Mouse (Mus musculus) kidney, embryonic 14.5 days (tissue): ENCODE results near the gene Tlk1. TPM values are rescaled to one million over a fixed set of nuclear protein-coding genes. Genes with fewer than 3 reads are reported as not detected.

Source experiments
- ATAC-seq: fragments of 200-750 bp; cut with Nextera tagmentation; 2 replicates; pipeline ENCODE4 v1.8.0; 2017; ENCODE audit warnings: moderate number of reproducible peaks, mild to moderate bottlenecking, moderate TSS enrichment, moderate library complexity; ENCODE audit not compliant: low FRiP score, low TSS enrichment
- H3K27ac ChIP-seq: fragments of 300-500 bp; sonication (generic); 2 replicates; pipeline ENCODE4 v1.5.1; 2014; ENCODE audit warnings: low read depth, mild to moderate bottlenecking, low read length, moderate library complexity, mixed read lengths
- H3K27me3 ChIP-seq: fragments of 300-500 bp; sonication (generic); 2 replicates; pipeline ENCODE4 v1.6.1; 2014; ENCODE audit warnings: mild to moderate bottlenecking, low read length; ENCODE audit not compliant: control insufficient read depth, insufficient read depth
- H3K36me3 ChIP-seq: fragments of 300-500 bp; sonication (generic); 2 replicates; pipeline ENCODE4 v1.6.1; 2014; ENCODE audit warnings: low read length, mixed read lengths; ENCODE audit not compliant: control insufficient read depth, insufficient read depth
- H3K4me1 ChIP-seq: fragments of 300-500 bp; sonication (generic); 2 replicates; pipeline ENCODE4 v1.6.1; 2014; ENCODE audit warnings: low read length, mixed read lengths; ENCODE audit not compliant: control insufficient read depth, insufficient read depth
- H3K4me2 ChIP-seq: fragments of 300-500 bp; sonication (generic); replicated peaks from 2 replicates; pipeline ENCODE4 v1.6.1; 2014; ENCODE audit warnings: low read depth, mild to moderate bottlenecking, low read length
- H3K4me3 ChIP-seq: fragments of 300-500 bp; sonication (generic); 2 replicates; pipeline ENCODE4 v1.5.1; 2014; ENCODE audit warnings: mild to moderate bottlenecking, low read length
- H3K9ac ChIP-seq: fragments of 300-500 bp; sonication (generic); 2 replicates; pipeline ENCODE4 v1.6.1; 2014; ENCODE audit warnings: low read depth, mild to moderate bottlenecking, low read length, moderate library complexity
- H3K9me3 ChIP-seq: fragments of 300-500 bp; sonication (generic); 2 replicates; pipeline ENCODE4 v1.6.1; 2016; ENCODE audit warnings: low read length; ENCODE audit not compliant: control insufficient read depth
- WGBS: fragments of 180-500 bp; shearing (Covaris S2); extraction: QIAGEN DNeasy Blood & Tissue Kit; methylation state at CpG from one replicate; pipeline ENCODE4 v1.1.7; 2014; 5-methylcytosine and 5-hydroxymethylcytosine counted together
- polyA plus RNA-seq: library from polyadenylated mRNA; unstranded; fragments of >200 nt; fragmentation: Nextera tagmentation; extraction: Ambion mirVana; gene quantifications from 2 replicates; pipeline ENCODE4 v1.2.1, GENCODE M21; 2014

The Tlk1 gene
- polyA plus RNA-seq, 1 experiment from 2014 or later, result 37.4 TPM

- Histone ChIP-seq H3K27me3 (no peaks in the 10 kb centered on the region), H3K4me2 (no peak overlapping the region), H3K27ac (no peak overlapping the region), H3K9ac (no peak overlapping the region), H3K9me3 (no peaks in the 10 kb centered on the region), H3K4me3 (no peak overlapping the region), H3K36me3 (peaks cover 31% of the 10 kb centered on the region), H3K4me1 (no peaks in the 10 kb centered on the region)
- WGBS, result 93% methylated on average over 2 of the region's 2 CpGs
- no peak for ATAC-seq
Observed at GRCm38 (mm10) chr2:70751655-70752054, 73.9 kb downstream of the Tlk1 start.

GRCm38 (mm10) chr2:70742588-70742987 is 82.9 kb downstream of the Tlk1 start:
- H3K9ac ChIP-seq, result no peak overlapping the region
- peaks cover 65% of the 10 kb centered on the region for H3K36me3 ChIP-seq
- H3K27ac ChIP-seq, result no peak overlapping the region
- no peaks in the 10 kb centered on the region for H3K9me3 ChIP-seq
- H3K4me3 ChIP-seq, result no peak overlapping the region
- ATAC-seq, result no peak
- H3K27me3 ChIP-seq, result no peaks in the 10 kb centered on the region
- WGBS, result 88% methylated on average over 2 of the region's 2 CpGs
- H3K4me1 ChIP-seq, result no peaks in the 10 kb centered on the region
- no peak overlapping the region for H3K4me2 ChIP-seq

- no peak overlapping the region for H3K4me3 ChIP-seq
- no peak overlapping the region for H3K4me2 ChIP-seq
- H3K27ac ChIP-seq, result no peak overlapping the region
- 67% methylated on average over 5 of the region's 5 CpGs for WGBS
- no peaks in the 10 kb centered on the region for H3K4me1 ChIP-seq
- ATAC-seq, result no peak
- no peak overlapping the region for H3K9ac ChIP-seq
- H3K9me3 ChIP-seq, result no peaks in the 10 kb centered on the region
- H3K36me3 ChIP-seq, result peaks cover 65% of the 10 kb centered on the region
- H3K27me3 ChIP-seq, result no peaks in the 10 kb centered on the region
Observed at GRCm38 (mm10) chr2:70741901-70742300, 83.6 kb downstream of the Tlk1 start.

- WGBS, result 51% methylated on average over 5 of the region's 5 CpGs
- H3K4me3 ChIP-seq, result no peak overlapping the region
- H3K9ac ChIP-seq, result no peak overlapping the region
- ATAC-seq, result no peak
- no peak overlapping the region for H3K4me2 ChIP-seq
- peaks cover 45% of the 10 kb centered on the region for H3K36me3 ChIP-seq
- no peaks in the 10 kb centered on the region for H3K4me1 ChIP-seq
- H3K9me3 ChIP-seq, result no peaks in the 10 kb centered on the region
- H3K27ac ChIP-seq, result no peak overlapping the region
- H3K27me3 ChIP-seq, result no peaks in the 10 kb centered on the region
Observed at GRCm38 (mm10) chr2:70736008-70736407, 89.5 kb downstream of the Tlk1 start.

GRCm38 (mm10) chr2:70735534-70735933 is 90.0 kb downstream of the Tlk1 start:
- Histone ChIP-seq H3K27ac (no peak overlapping the region), H3K4me1 (no peaks in the 10 kb centered on the region), H3K4me2 (no peak overlapping the region), H3K9me3 (no peaks in the 10 kb centered on the region), H3K9ac (no peak overlapping the region), H3K27me3 (no peaks in the 10 kb centered on the region), H3K36me3 (peaks cover 42% of the 10 kb centered on the region), H3K4me3 (no peak overlapping the region)
- WGBS, result 82% methylated on average over 4 of the region's 4 CpGs
- no peak for ATAC-seq

- Histone ChIP-seq H3K4me2 (no peak overlapping the region), H3K9ac (no peak overlapping the region), H3K36me3 (peaks cover 20% of the 10 kb centered on the region), H3K4me3 (no peak overlapping the region), H3K27me3 (no peaks in the 10 kb centered on the region), H3K9me3 (no peaks in the 10 kb centered on the region), H3K4me1 (no peaks in the 10 kb centered on the region), H3K27ac (no peak overlapping the region)
- WGBS, result 78% methylated on average over 2 of the region's 2 CpGs
- no peak for ATAC-seq
Observed at GRCm38 (mm10) chr2:70727089-70727488, 98.4 kb downstream of the Tlk1 start.

GRCm38 (mm10) chr2:70723610-70724243 is 101.8 kb downstream of the Tlk1 start:
- no peaks in the 10 kb centered on the region for H3K9me3 ChIP-seq
- no peaks in the 10 kb centered on the region for H3K4me1 ChIP-seq
- H3K36me3 ChIP-seq, result peaks cover 41% of the 10 kb centered on the region
- H3K9ac ChIP-seq, result no peak overlapping the region
- H3K27ac ChIP-seq, result no peak overlapping the region
- H3K4me3 ChIP-seq, result no peak overlapping the region
- no peak for ATAC-seq
- no peaks in the 10 kb centered on the region for H3K27me3 ChIP-seq
- 74% methylated on average over 9 of the region's 9 CpGs for WGBS
- no peak overlapping the region for H3K4me2 ChIP-seq

- Histone ChIP-seq H3K9ac (no peak overlapping the region), H3K4me2 (no peak overlapping the region), H3K9me3 (no peaks in the 10 kb centered on the region), H3K27me3 (no peaks in the 10 kb centered on the region), H3K4me3 (no peak overlapping the region), H3K36me3 (peaks cover 42% of the 10 kb centered on the region), H3K4me1 (no peaks in the 10 kb centered on the region), H3K27ac (no peak overlapping the region)
- 89% methylated on average over 4 of the region's 4 CpGs for WGBS
- ATAC-seq, result no peak
Observed at GRCm38 (mm10) chr2:70710878-70711277, 114.7 kb downstream of the Tlk1 start.

GRCm38 (mm10) chr2:70710236-70710635 is 115.3 kb downstream of the Tlk1 start:
- Histone ChIP-seq H3K9me3 (no peaks in the 10 kb centered on the region), H3K27ac (no peak overlapping the region), H3K9ac (no peak overlapping the region), H3K4me1 (no peaks in the 10 kb centered on the region), H3K27me3 (no peaks in the 10 kb centered on the region), H3K4me2 (no peak overlapping the region), H3K4me3 (no peak overlapping the region), H3K36me3 (peaks cover 36% of the 10 kb centered on the region)
- no peak for ATAC-seq
- WGBS, result 93% methylated on average over 7 of the region's 7 CpGs
